In genomic region chr14:118690921-118691320, GRCm38 (mm10) we compare ENCODE assay signal across 11 mouse cellular contexts. TPM values are rescaled to one million over a fixed set of nuclear protein-coding genes. Genes with fewer than 3 reads are reported as not detected.
A peak's percentile ranks its signal among the peaks of the same experiment; 100 is the strongest.
DNase-seq lines count a peak whose midpoint lies in the region; ATAC-seq and TF ChIP-seq lines count a peak whose summit lies in the region.
"Had no signal": no experiment of that assay in that cellular context is flagged by ENCODE, and none has a peak within 500 bp of the region (broad histone marks: within the 10 kb centered on the region; RNA-seq: fewer than 3 reads in every experiment).

No protein-coding gene starts in this region.

- H3K36me3 ChIP-seq in kidney, embryonic 15.5 days, result no peaks in the 10 kb centered on the region
- H3K36me3 ChIP-seq in CH12.LX (replicated peaks in 1 of 2; ENCODE audit: control insufficient read depth in 1 of 2, insufficient read depth in 1 of 2, low read length in 1 of 2), result peaks cover 27 to 45% of the 10 kb centered on the region in 2 experiments
- H3K36me3 ChIP-seq in liver, postnatal 0 days (replicated peaks; ENCODE audit: insufficient read depth, low read length), result no peaks in the 10 kb centered on the region
- H3K36me3 ChIP-seq in forebrain, embryonic 13.5 days (ENCODE audit: poor library complexity, severe bottlenecking), result no peaks in the 10 kb centered on the region
- H3K36me3 ChIP-seq: neural tube, embryonic 13.5 days had no signal

- in situ Hi-C loops in CH12.LX (cut with MboI; ENCODE audit: low pct_ligation_motif_present, low pct_unique_long_range_greater_than_20kb, low sequenced_read_pairs), result loop anchor here (25.0 kb wide), 1 partner anchor 1596 kb away; the partner anchor contains the start of gene Mbnl2

- H3K4me1 ChIP-seq in kidney, embryonic 15.5 days, result peaks cover 59% of the 10 kb centered on the region
- peaks cover 48 to 91% of the 10 kb centered on the region in 2 experiments for H3K4me1 ChIP-seq in CH12.LX (ENCODE audit: control insufficient read depth in 1 of 2, insufficient read depth in 2 of 2)
- peaks cover 19% of the 10 kb centered on the region for H3K4me1 ChIP-seq in liver, postnatal 0 days (ENCODE audit: insufficient read depth)
- H3K4me1 ChIP-seq in forebrain, embryonic 13.5 days, result peaks cover 9% of the 10 kb centered on the region

- H3K9me3 ChIP-seq in kidney, embryonic 15.5 days (replicated peaks), result no peaks in the 10 kb centered on the region
- peaks cover 7% of the 10 kb centered on the region for H3K9me3 ChIP-seq in CH12.LX (replicated peaks; ENCODE audit: low read length)
- no peaks in the 10 kb centered on the region for H3K9me3 ChIP-seq in liver, postnatal 0 days (ENCODE audit: low read length)
- no peaks in the 10 kb centered on the region for H3K9me3 ChIP-seq in forebrain, embryonic 13.5 days (replicated peaks)
- H3K9me3 ChIP-seq: neural tube, embryonic 13.5 days had no signal

- H3K4me3 ChIP-seq in kidney, embryonic 15.5 days (replicated peaks), result no peak overlapping the region
- peak overlapping the region in 1 of 3 experiments; percentile 32 for H3K4me3 ChIP-seq in CH12.LX (replicated peaks in 1 of 3; ENCODE audit: low read depth in 2 of 3, low read length in 2 of 3, poor library complexity in 1 of 3)
- no peak overlapping the region for H3K4me3 ChIP-seq in liver, postnatal 0 days (ENCODE audit: low read depth, low read length)
- H3K4me3 ChIP-seq in forebrain, embryonic 13.5 days, result no peak overlapping the region
- H3K4me3 ChIP-seq: erythroblast, embryonic 14.5 days; neural tube, embryonic 13.5 days had no signal

- H3K27me3 ChIP-seq in kidney, embryonic 15.5 days, result no peaks in the 10 kb centered on the region
- no peaks in the 10 kb centered on the region for H3K27me3 ChIP-seq in CH12.LX (replicated peaks)
- no peaks in the 10 kb centered on the region for H3K27me3 ChIP-seq in liver, postnatal 0 days (ENCODE audit: insufficient read depth, low read length)
- H3K27me3 ChIP-seq in forebrain, embryonic 13.5 days, result no peaks in the 10 kb centered on the region
- H3K27me3 ChIP-seq: neural tube, embryonic 13.5 days had no signal

- TF ChIP-seq RAD21 in CH12.LX (IDR thresholded peaks at IDR 0.05; ENCODE audit: low read depth, low read length), result no peak

- DNase-seq in kidney, adult 9 months, result no peak
- peak; percentile 15 to 23 for DNase-seq in B cell, adult 2 months
- no peak for DNase-seq in CH12.LX (ENCODE audit: extremely low read depth)
- no peak for DNase-seq in liver, postnatal 0 days
- DNase-seq in Muller cell, postnatal 12 days (ENCODE audit: inconsistent ontology term), result no peak
- DNase-seq in thymus, postnatal 14 days, result no peak

- H3K27ac ChIP-seq in kidney, embryonic 15.5 days, result peak overlapping the region; percentile 11
- peak overlapping the region; percentile 100 for H3K27ac ChIP-seq in CH12.LX (ENCODE audit: insufficient read depth, low read depth)
- peak overlapping the region; percentile 11; the same call in 1 of the 2 replicates for H3K27ac ChIP-seq in liver, postnatal 0 days (ENCODE audit: low read depth)
- H3K27ac ChIP-seq in forebrain, embryonic 13.5 days, result no peak overlapping the region
- H3K27ac ChIP-seq: liver, embryonic 14.5 days; neural tube, embryonic 13.5 days had no signal

- no peak for TF ChIP-seq EP300 in CH12.LX (IDR thresholded peaks at IDR 0.05; ENCODE audit: low read length)
- no peak for TF ChIP-seq EP300 in liver, postnatal 0 days (IDR thresholded peaks at IDR 0.05; ENCODE audit: low read depth)

- dilution Hi-C loops in CH12.LX (cut with MboI; ENCODE audit: extremely low pct_ligation_motif_present, extremely low pct_unique_long_range_greater_than_20kb, low sequenced_read_pairs), result no loop called here

- WGBS in kidney, embryonic 15.5 days, result 46% methylated on average over 8 of the region's 8 CpGs
- WGBS in liver, postnatal 0 days (ENCODE audit: insufficient replicate concordance), result 33% methylated on average over 8 of the region's 8 CpGs
- 84% methylated on average over 8 of the region's 8 CpGs for WGBS in forebrain, embryonic 13.5 days

- no peak overlapping the region for H3K4me2 ChIP-seq in kidney, embryonic 15.5 days
- peak overlapping the region; percentile 65 for H3K4me2 ChIP-seq in CH12.LX (ENCODE audit: insufficient read depth, low read depth, poor library complexity, severe bottlenecking)
- H3K4me2 ChIP-seq in liver, postnatal 0 days (ENCODE audit: low read depth, low read length), result no peak overlapping the region
- H3K4me2 ChIP-seq in forebrain, embryonic 13.5 days, result no peak overlapping the region
- H3K4me2 ChIP-seq: neural tube, embryonic 13.5 days had no signal

- H3K9ac ChIP-seq in kidney, embryonic 15.5 days, result no peak overlapping the region
- peak overlapping the region; percentile 57 for H3K9ac ChIP-seq in CH12.LX (ENCODE audit: insufficient read depth, low read depth)
- H3K9ac ChIP-seq in liver, postnatal 0 days (replicated peaks), result no peak overlapping the region
- no peak overlapping the region for H3K9ac ChIP-seq in forebrain, embryonic 13.5 days
- H3K9ac ChIP-seq: liver, embryonic 14.5 days; neural tube, embryonic 13.5 days had no signal

- TF ChIP-seq POLR2A in CH12.LX (IDR thresholded peaks at IDR 0.05; ENCODE audit: low read depth, low read length), result no peak

- peaks cover 11% of the 10 kb centered on the region; the same call in 1 of the 2 replicates for H3K79me2 ChIP-seq in CH12.LX (replicated peaks; ENCODE audit: control insufficient read depth, extremely low read depth, insufficient read depth, poor library complexity, severe bottlenecking)

- ATAC-seq in kidney, embryonic 15.5 days (replicated peaks; ENCODE audit: low FRiP score), result no peak
- ATAC-seq in liver, postnatal 0 days, result 0 out of 2 replicates have a peak, but pooled peaks have one; percentile 24
- no peak for ATAC-seq in forebrain, embryonic 13.5 days

- TF ChIP-seq CTCF in CH12.LX (conservative IDR thresholded peaks at IDR 0.05 in 1 of 2, IDR thresholded peaks at IDR 0.05 in 1 of 2; ENCODE audit: low read depth in 2 of 2, low read length in 2 of 2), result no peak
- TF ChIP-seq CTCF in liver, postnatal 0 days (IDR thresholded peaks at IDR 0.05; ENCODE audit: low read depth), result no peak

TF ChIP-seq in CH12.LX, 34 proteins besides CTCF, POLR2A, EP300 and RAD21:
- TF ChIP-seq TBP (conservative IDR thresholded peaks at IDR 0.05; ENCODE audit: low read depth, low read length) (0 out of 2 replicates have a peak, but pooled peaks have one; percentile 31), SIN3A (IDR thresholded peaks at IDR 0.05; ENCODE audit: low read length) (peak; percentile 35; the same call in 1 of the 2 replicates), ZNF384 (IDR thresholded peaks at IDR 0.05; ENCODE audit: low read depth, low read length) (peak; percentile 84), NELFE (IDR thresholded peaks at IDR 0.05; ENCODE audit: low read depth, low read length) (no peak), ELF1 (IDR thresholded peaks at IDR 0.05; ENCODE audit: low read depth, low read length) (peak; percentile 64; the same call in 1 of the 2 replicates), MYC (IDR thresholded peaks at IDR 0.05; ENCODE audit: low read depth, low read length) (0 out of 2 replicates have a peak, but pooled peaks have one; percentile 43)
TF ChIP-seq in CH12.LX: peak in this region for 5.

RNA-seq across cellular contexts. Expression of gene Abcc4, which starts 15.1 kb away (rescaled TPM):
- 7.3 and 7.9 TPM in 2 replicates for polyA plus RNA-seq in kidney, embryonic 15.5 days (2015; fragmentation: Nextera tagmentation; extraction: Ambion mirVana)
- total RNA-seq in CH12.LX (2012; rRNA removed) (22.4 and 28.7 TPM in 2 replicates), CH12.LX (2014; rRNA removed) (10.4 and 10.5 TPM in 2 replicates)
- 23.3 and 26.5 TPM in 2 replicates for polyA plus RNA-seq in CH12.LX (2012; ENCODE audit: insufficient read length, low read depth)
- polyA plus RNA-seq in liver, postnatal 0 days (2015; fragmentation: Nextera tagmentation; extraction: Ambion mirVana), result 1.1 and 1.2 TPM in 2 replicates
- 0.96 and 1.2 TPM in 2 replicates for polyA plus RNA-seq in forebrain, embryonic 13.5 days (2015; fragmentation: Nextera tagmentation; extraction: Ambion mirVana)

Comparison
In these comparisons a context has a peak if more than half of its experiments do, and no peak if none do; other contexts are left out.
1. DNase-seq: peak in B cell, adult 2 months (2 of 2); none in kidney, adult 9 months (single experiment), CH12.LX (single experiment), liver, postnatal 0 days (single experiment), Muller cell, postnatal 12 days (single experiment) and thymus, postnatal 14 days (single experiment).